Mouse (Mus musculus): ENCODE measurements at regions not wholly inside any gene's neighbourhood (a gene's known extent, or its start where the extent isn't known, plus 50 kb on each side); places are given as distances from the start of the nearest gene placed in this dataset.

- DNase-seq = no peak
- intact Hi-C loops (cut with DNase I; ENCODE audit: low total_unique reads) = no loop called here
These were observed 75.0 kb downstream of the Lbh start for GRCm38 (mm10) chr17:72993134-72993533.

- intact Hi-C loops (cut with DNase I; ENCODE audit: low total_unique reads) = no loop called here
- DNase-seq = no peak
These were observed 75.5 kb downstream of the Lbh start for GRCm38 (mm10) chr17:72993626-72994025.

- intact Hi-C loops (cut with DNase I; ENCODE audit: low total_unique reads) = loop anchor here (5.0 kb wide), 1 partner anchor 1289 kb away; no protein-coding TSS in a partner anchor
- no peak for DNase-seq
These were observed 78.4 kb downstream of the Lbh start for GRCm38 (mm10) chr17:72996539-72996938.

GRCm38 (mm10) chr17:72997301-72997921, 79.3 kb downstream of the Lbh start:
- intact Hi-C loops (cut with DNase I; ENCODE audit: low total_unique reads) = loop anchor here (5.0 kb wide), 1 partner anchor 1290 kb away; no protein-coding TSS in a partner anchor
- DNase-seq = no peak

- intact Hi-C loops (cut with DNase I; ENCODE audit: low total_unique reads) = loop anchor here (5.0 to 10.0 kb wide), 2 partner anchors 90 to 113 kb away; partner anchors contain the start of gene Lbh
- DNase-seq = no peak
These were observed 87.0 kb downstream of the Lbh start for GRCm38 (mm10) chr17:73005100-73005499.

GRCm38 (mm10) chr17:73008901-73009300, 90.8 kb downstream of the Lbh start:
- DNase-seq = peak; percentile 54
- intact Hi-C loops (cut with DNase I; ENCODE audit: low total_unique reads) = loop anchor here (5.0 to 10.0 kb wide), 2 partner anchors 94 to 117 kb away; partner anchors contain the start of gene Lbh

- intact Hi-C loops (cut with DNase I; ENCODE audit: low total_unique reads) = loop anchor here (5.0 to 10.0 kb wide), 2 partner anchors 95 to 118 kb away; partner anchors contain the start of gene Lbh
These were observed 91.9 kb downstream of the Lbh start for GRCm38 (mm10) chr17:73009962-73010361.

GRCm38 (mm10) chr17:73012356-73012755, 94.3 kb downstream of the Lbh start:
- intact Hi-C loops (cut with DNase I; ENCODE audit: low total_unique reads) = no loop called here
- no peak for DNase-seq

More at GRCm38 (mm10) chr17:73009962-73010361, 91.9 kb downstream of the Lbh start:
- peak; percentile 24 for DNase-seq

- no peak for DNase-seq
- intact Hi-C loops (cut with DNase I; ENCODE audit: low total_unique reads) = no loop called here
These were observed 94.8 kb upstream of the Lclat1 start for GRCm38 (mm10) chr17:73012954-73013353.

GRCm38 (mm10) chr17:73014090-73014853, 93.5 kb upstream of the Lclat1 start:
- intact Hi-C loops (cut with DNase I; ENCODE audit: low total_unique reads) = no loop called here
- no peak for DNase-seq

- no peak for DNase-seq
- intact Hi-C loops (cut with DNase I; ENCODE audit: low total_unique reads) = no loop called here
These were observed 90.6 kb upstream of the Lclat1 start for GRCm38 (mm10) chr17:73017173-73017572.

GRCm38 (mm10) chr17:73022630-73023051, 85.1 kb upstream of the Lclat1 start:
- intact Hi-C loops (cut with DNase I; ENCODE audit: low total_unique reads) = no loop called here
- peak; percentile 67 for DNase-seq

- intact Hi-C loops (cut with DNase I; ENCODE audit: low total_unique reads) = no loop called here
- no peak for DNase-seq
These were observed 84.2 kb upstream of the Lclat1 start for GRCm38 (mm10) chr17:73023362-73024107.

GRCm38 (mm10) chr17:73027122-73027521, 80.7 kb upstream of the Lclat1 start:
- intact Hi-C loops (cut with DNase I; ENCODE audit: low total_unique reads) = no loop called here

GRCm38 (mm10) chr17:73031796-73032195, 76.0 kb upstream of the Lclat1 start:
- DNase-seq = no peak
- intact Hi-C loops (cut with DNase I; ENCODE audit: low total_unique reads) = no loop called here

More at GRCm38 (mm10) chr17:73027122-73027521, 80.7 kb upstream of the Lclat1 start:
- no peak for DNase-seq

- no peak for DNase-seq
- intact Hi-C loops (cut with DNase I; ENCODE audit: low total_unique reads) = no loop called here
These were observed 75.5 kb upstream of the Lclat1 start for GRCm38 (mm10) chr17:73032326-73032725.

GRCm38 (mm10) chr17:73034420-73034819, 73.4 kb upstream of the Lclat1 start:
- no peak for DNase-seq
- intact Hi-C loops (cut with DNase I; ENCODE audit: low total_unique reads) = no loop called here

GRCm38 (mm10) chr17:73034981-73035481, 72.8 kb upstream of the Lclat1 start:
- intact Hi-C loops (cut with DNase I; ENCODE audit: low total_unique reads) = no loop called here
- DNase-seq = no peak

- no peak for DNase-seq
- intact Hi-C loops (cut with DNase I; ENCODE audit: low total_unique reads) = no loop called here
These were observed 70.9 kb upstream of the Lclat1 start for GRCm38 (mm10) chr17:73036845-73037244.

- intact Hi-C loops (cut with DNase I; ENCODE audit: low total_unique reads) = no loop called here
- no peak for DNase-seq
These were observed 69.2 kb upstream of the Lclat1 start for GRCm38 (mm10) chr17:73038586-73038985.

Data from gastrocnemius, postnatal 14 days (tissue).